Mouse (Mus musculus): ENCODE measurements around the gene Npr2.

The Npr2 gene

DNA sequence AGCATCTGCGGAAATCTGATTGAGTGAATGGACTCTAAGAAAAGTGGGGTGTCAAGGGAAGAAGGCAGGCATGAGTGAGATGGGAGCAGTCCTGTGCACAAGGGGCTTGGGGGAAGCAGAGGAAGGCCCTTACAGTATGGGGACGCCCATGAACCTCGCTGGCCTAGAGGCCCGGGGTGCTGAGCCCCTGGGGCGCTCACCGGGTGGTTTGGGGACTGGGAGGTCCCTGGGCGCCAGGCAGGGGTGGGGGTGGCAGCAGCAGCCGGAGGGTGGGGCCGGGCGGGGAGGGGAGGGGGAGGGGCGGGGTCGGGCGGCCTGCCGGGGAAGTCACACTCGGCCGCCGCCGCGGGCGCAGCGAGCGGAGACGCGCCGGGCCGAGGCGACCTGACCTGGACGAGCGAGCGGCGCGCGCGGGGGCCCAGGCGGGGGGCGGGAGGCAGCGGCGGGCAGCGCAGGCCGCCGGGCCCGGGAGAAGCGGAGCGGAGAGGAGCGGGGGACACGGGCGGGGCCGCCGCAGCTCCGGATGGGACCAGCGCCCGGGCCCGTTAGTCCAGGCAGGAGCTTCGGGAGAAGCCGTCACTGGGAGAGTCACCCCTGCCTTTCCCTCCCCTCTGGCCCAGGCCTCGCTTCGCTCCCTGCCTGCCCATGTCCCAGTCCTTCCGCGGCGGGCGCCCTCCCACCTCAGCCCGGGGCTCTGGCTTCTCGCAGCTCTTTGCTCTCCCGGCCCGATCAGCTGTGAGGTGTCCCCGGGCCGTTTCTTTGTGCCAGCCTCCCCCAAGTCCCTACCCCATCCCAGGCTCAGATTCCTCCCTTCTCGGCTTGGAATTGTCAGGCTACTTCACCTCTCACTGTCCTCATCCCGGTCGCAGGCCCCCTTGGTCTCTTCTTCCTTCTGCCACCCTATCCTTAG, at the start of gene Npr2:
Gene Npr2, plus strand, starts transcription at position 890 of the 910 bp plus-strand sequence.
- TF ChIP-seq NANOG (IDR thresholded peaks at IDR 0.05; ENCODE audit: borderline replicate concordance, low read length) (no peak), POU5F1 (IDR thresholded peaks at IDR 0.05; ENCODE audit: borderline replicate concordance, low read length) (no peak), CTCF (conservative IDR thresholded peaks at IDR 0.05; ENCODE audit: low read length) (no peak)
- peak within 1 kb of the TSS; percentile 81 for H3K4me3 ChIP-seq (replicated peaks; ENCODE audit: low read length)
- 0 out of 2 replicates have a peak, but pooled peaks cover under 1% of the 10 kb centered on the region for H3K9me3 ChIP-seq (ENCODE audit: low read length)
- H3K4me1 ChIP-seq (replicated peaks; ENCODE audit: low read depth, low read length): peaks cover 36% of the 10 kb centered on the region
- peaks cover 58% of the 10 kb centered on the region for H3K27me3 ChIP-seq (ENCODE audit: insufficient read depth, low read length)
- H3K36me3 ChIP-seq (ENCODE audit: insufficient read depth, low read length): no peaks in the 10 kb centered on the region

DNA sequence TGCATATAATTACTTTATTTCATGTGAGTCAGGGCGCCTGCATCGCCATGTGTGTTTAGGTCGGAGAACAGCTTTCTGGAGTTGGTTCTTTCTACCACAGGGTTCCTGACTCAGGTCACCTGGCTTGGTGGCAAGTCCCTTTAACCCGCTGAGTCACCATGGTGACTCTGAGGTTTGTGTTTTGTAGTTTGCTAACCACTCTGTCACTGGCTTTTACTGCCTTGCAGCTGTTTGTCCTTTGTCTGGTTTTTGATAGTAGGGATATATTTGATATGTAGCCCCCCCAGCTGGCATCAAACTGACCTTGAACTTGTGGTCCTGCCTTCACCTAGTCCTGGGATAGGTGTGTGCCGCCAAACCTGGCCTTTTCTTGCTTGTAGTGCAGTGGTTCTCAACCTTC, 49.5 kb upstream of the Npr2 start:
- no peaks in the 10 kb centered on the region for H3K27me3 ChIP-seq (ENCODE audit: insufficient read depth, low read length)
- TF ChIP-seq POU5F1 (IDR thresholded peaks at IDR 0.05; ENCODE audit: borderline replicate concordance, low read length) (no peak), NANOG (IDR thresholded peaks at IDR 0.05; ENCODE audit: borderline replicate concordance, low read length) (no peak), CTCF (conservative IDR thresholded peaks at IDR 0.05; ENCODE audit: low read length) (no peak)
- H3K9me3 ChIP-seq (ENCODE audit: low read length): no peaks in the 10 kb centered on the region
- H3K4me3 ChIP-seq (replicated peaks; ENCODE audit: low read length): no peak overlapping the region
- H3K36me3 ChIP-seq (ENCODE audit: insufficient read depth, low read length): peaks cover 50% of the 10 kb centered on the region
- peaks cover 68% of the 10 kb centered on the region for H3K4me1 ChIP-seq (replicated peaks; ENCODE audit: low read depth, low read length)

DNA sequence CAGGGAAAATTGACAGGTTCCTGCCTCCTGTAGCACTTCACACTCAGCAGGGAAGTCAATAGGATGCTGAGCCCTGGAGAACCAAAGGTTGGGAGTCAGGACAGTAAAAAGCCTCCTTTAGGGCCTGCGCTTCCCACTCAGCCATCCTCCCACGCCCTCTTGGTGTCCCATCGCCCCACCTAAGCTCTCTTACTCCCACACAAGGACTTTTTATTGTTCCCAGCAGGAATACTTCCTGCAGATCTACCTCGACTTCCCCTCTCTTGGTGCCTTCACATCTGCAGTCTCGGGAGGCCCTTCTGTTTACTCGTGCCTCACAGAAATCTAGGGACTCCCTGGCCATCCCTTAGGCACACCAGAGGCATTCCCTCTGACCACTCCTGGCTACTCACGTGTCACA, 48.3 kb upstream of the Npr2 start:
- no peak for TF ChIP-seq NANOG (IDR thresholded peaks at IDR 0.05; ENCODE audit: borderline replicate concordance, low read length)
- TF ChIP-seq POU5F1 (IDR thresholded peaks at IDR 0.05; ENCODE audit: borderline replicate concordance, low read length): no peak
- TF ChIP-seq CTCF (conservative IDR thresholded peaks at IDR 0.05; ENCODE audit: low read length): no peak
- Histone ChIP-seq H3K4me3 (replicated peaks; ENCODE audit: low read length) (no peak overlapping the region), H3K27me3 (ENCODE audit: insufficient read depth, low read length) (no peaks in the 10 kb centered on the region), H3K4me1 (replicated peaks; ENCODE audit: low read depth, low read length) (peaks cover 59% of the 10 kb centered on the region), H3K36me3 (ENCODE audit: insufficient read depth, low read length) (peaks cover 50% of the 10 kb centered on the region), H3K9me3 (ENCODE audit: low read length) (no peaks in the 10 kb centered on the region)

DNA sequence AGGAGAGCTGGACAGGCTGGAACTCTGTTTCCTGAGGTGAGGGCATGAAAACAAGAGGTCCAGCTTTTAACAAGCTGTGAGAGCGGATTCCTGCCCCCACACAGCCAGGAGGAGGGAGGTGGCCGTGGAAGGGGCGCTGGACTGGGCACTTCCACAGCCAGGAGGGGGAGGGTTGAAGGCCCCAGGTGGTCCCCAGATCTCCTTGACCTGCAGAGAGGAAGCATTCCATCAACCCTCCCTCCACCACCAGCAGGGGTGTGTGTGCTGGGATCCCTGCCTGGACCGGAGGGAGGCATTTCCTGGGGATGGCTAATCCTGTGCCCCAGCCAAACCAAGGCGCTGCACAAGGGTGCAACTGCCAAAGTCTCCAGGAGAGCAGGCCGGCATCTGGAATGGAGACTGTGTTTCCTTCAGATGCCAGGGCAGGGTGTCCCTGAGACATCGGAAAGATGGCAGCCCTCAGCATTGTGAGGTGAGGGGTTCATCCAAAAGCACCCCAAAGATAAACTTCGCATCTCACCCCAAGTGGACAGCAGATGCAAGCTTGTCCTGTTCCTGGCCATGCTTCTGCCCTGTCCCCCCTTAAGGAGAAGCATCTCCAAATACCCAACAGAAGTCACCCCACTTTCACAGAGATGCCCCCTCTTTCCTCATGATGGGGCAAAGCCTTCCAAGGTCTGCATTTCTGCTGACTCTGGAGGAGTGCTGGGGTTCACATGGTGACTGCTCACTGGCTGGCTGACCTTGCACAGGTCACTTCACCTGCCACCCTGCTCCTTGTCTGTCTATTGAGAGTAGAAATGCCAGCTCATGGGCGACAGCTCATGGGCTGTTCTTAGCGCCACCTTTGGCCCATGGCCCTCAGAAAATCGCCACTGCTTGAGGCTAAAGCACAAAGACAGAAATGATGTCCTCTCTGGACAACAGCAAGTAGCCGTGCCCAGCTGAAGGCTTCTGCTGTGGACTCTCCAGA, 47.0 kb upstream of the Npr2 start, which contains the start of gene Msmp:
Gene Msmp, minus strand, starts transcription at position 51 of the 973 bp plus-strand sequence.
- no peaks in the 10 kb centered on the region for H3K27me3 ChIP-seq (ENCODE audit: insufficient read depth, low read length)
- H3K9me3 ChIP-seq (ENCODE audit: low read length): no peaks in the 10 kb centered on the region
- H3K4me3 ChIP-seq (replicated peaks; ENCODE audit: low read length): no peak within 1 kb of the TSS; the same call in 1 of the 2 replicates
- H3K36me3 ChIP-seq (ENCODE audit: insufficient read depth, low read length): peaks cover 50% of the 10 kb centered on the region
- TF ChIP-seq POU5F1 (IDR thresholded peaks at IDR 0.05; ENCODE audit: borderline replicate concordance, low read length) (no peak), CTCF (conservative IDR thresholded peaks at IDR 0.05; ENCODE audit: low read length) (no peak), NANOG (IDR thresholded peaks at IDR 0.05; ENCODE audit: borderline replicate concordance, low read length) (no peak)
- H3K4me1 ChIP-seq (replicated peaks; ENCODE audit: low read depth, low read length): peaks cover 52% of the 10 kb centered on the region

DNA sequence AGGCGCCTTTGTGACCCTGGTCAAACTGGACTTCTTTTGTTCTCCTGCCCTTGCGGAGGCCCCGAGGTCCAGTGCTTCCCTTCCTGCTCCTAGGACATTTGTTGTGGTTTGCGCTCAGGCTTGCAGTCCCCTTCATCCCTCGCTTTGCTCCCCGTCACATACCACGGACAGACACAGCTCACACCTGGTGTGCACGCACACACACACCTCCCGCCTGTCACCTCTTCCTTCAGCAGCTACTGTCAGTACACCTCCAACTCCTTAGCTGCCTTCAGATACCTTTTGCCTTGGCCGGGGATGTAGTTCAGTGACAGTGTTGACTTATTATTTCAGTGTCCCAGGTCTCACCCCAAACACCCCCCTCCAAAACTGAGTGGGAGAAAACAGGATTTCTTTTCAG, 46.1 kb upstream of the Npr2 start:
- Histone ChIP-seq H3K9me3 (ENCODE audit: low read length) (no peaks in the 10 kb centered on the region), H3K27me3 (ENCODE audit: insufficient read depth, low read length) (no peaks in the 10 kb centered on the region), H3K4me3 (replicated peaks; ENCODE audit: low read length) (no peak overlapping the region), H3K36me3 (ENCODE audit: insufficient read depth, low read length) (peaks cover 43% of the 10 kb centered on the region), H3K4me1 (replicated peaks; ENCODE audit: low read depth, low read length) (peaks cover 50% of the 10 kb centered on the region)
- no peak for TF ChIP-seq POU5F1 (IDR thresholded peaks at IDR 0.05; ENCODE audit: borderline replicate concordance, low read length)
- TF ChIP-seq NANOG (IDR thresholded peaks at IDR 0.05; ENCODE audit: borderline replicate concordance, low read length): no peak
- TF ChIP-seq CTCF (conservative IDR thresholded peaks at IDR 0.05; ENCODE audit: low read length): no peak

DNA sequence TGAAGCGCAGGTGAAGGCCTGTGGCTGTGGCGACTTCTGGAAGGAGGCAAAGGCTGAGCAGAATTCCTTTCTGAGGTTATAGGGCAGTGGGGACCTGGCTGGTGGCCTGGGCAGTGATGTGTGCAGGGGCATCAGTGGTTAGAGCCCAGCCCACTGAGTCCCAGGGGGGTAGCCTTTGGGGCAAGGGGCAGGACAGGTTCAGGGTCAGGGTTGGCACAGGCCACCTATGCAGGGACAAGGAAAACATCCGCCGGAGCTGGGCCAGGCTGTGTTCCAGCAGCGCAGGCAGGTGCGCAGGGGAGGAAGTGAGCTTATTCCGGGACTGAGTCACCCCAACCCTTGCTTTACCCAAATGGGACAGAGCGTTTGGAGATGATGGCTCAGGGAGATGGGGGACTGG, 45.3 kb upstream of the Npr2 start:
- H3K9me3 ChIP-seq (ENCODE audit: low read length): no peaks in the 10 kb centered on the region

DNA sequence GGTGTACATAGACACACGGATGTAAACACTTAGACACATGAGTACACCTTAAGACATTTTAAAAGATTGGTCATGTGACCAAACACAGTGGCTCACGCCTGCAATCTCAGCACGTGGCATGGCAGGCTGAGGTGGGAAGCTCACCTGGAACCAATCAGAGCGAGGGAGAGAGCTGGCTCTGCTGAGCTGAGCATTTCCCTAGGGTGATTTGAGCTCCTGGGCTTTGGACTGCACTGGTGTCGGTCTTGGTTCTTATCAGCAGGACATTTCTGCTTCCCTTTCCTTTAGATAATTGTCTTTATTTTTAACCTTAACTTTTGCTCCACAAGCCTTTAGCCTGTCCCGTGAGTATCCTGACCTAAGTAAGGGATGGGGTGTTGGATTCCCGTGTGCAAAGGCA, 44.1 kb upstream of the Npr2 start:
- peaks cover 44% of the 10 kb centered on the region for H3K4me1 ChIP-seq (replicated peaks; ENCODE audit: low read depth, low read length)
- TF ChIP-seq NANOG (IDR thresholded peaks at IDR 0.05; ENCODE audit: borderline replicate concordance, low read length): no peak
- TF ChIP-seq CTCF (conservative IDR thresholded peaks at IDR 0.05; ENCODE audit: low read length): no peak
- no peak for TF ChIP-seq POU5F1 (IDR thresholded peaks at IDR 0.05; ENCODE audit: borderline replicate concordance, low read length)
- H3K36me3 ChIP-seq (ENCODE audit: insufficient read depth, low read length): peaks cover 23% of the 10 kb centered on the region
- H3K9me3 ChIP-seq (ENCODE audit: low read length): no peaks in the 10 kb centered on the region
- H3K27me3 ChIP-seq (ENCODE audit: insufficient read depth, low read length): no peaks in the 10 kb centered on the region
- H3K4me3 ChIP-seq (replicated peaks; ENCODE audit: low read length): no peak overlapping the region

More for the DNA sequence above, 45.3 kb upstream of the Npr2 start:
- TF ChIP-seq POU5F1 (IDR thresholded peaks at IDR 0.05; ENCODE audit: borderline replicate concordance, low read length): no peak
- no peak for TF ChIP-seq NANOG (IDR thresholded peaks at IDR 0.05; ENCODE audit: borderline replicate concordance, low read length)
- no peak for TF ChIP-seq CTCF (conservative IDR thresholded peaks at IDR 0.05; ENCODE audit: low read length)
- H3K4me3 ChIP-seq (replicated peaks; ENCODE audit: low read length): no peak overlapping the region
- H3K27me3 ChIP-seq (ENCODE audit: insufficient read depth, low read length): no peaks in the 10 kb centered on the region
- peaks cover 50% of the 10 kb centered on the region for H3K4me1 ChIP-seq (replicated peaks; ENCODE audit: low read depth, low read length)
- peaks cover 36% of the 10 kb centered on the region for H3K36me3 ChIP-seq (ENCODE audit: insufficient read depth, low read length)

DNA sequence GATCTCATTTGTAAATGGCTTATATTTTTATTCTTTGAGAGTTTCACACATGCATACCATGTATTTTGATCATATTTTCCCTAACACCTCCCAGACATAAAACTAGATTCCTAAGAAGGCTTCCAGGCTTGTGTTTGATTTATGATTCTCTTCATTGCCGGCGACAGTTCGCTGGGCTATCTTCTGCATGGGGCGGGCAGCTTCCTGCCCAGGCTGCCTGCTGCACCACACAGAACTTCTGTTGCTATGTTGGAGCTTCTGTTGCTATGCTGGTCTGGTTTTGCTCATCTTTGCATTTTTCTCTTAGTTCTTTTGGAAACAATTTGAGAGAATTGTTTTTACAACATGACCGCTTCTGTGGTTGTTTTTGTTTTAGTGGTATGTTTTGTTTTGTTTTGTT, 40.2 kb upstream of the Npr2 start:
- H3K9me3 ChIP-seq (ENCODE audit: low read length): no peaks in the 10 kb centered on the region
- no peak for TF ChIP-seq NANOG (IDR thresholded peaks at IDR 0.05; ENCODE audit: borderline replicate concordance, low read length)
- no peak for TF ChIP-seq POU5F1 (IDR thresholded peaks at IDR 0.05; ENCODE audit: borderline replicate concordance, low read length)
- TF ChIP-seq CTCF (conservative IDR thresholded peaks at IDR 0.05; ENCODE audit: low read length): no peak
- H3K36me3 ChIP-seq (ENCODE audit: insufficient read depth, low read length): no peaks in the 10 kb centered on the region
- H3K27me3 ChIP-seq (ENCODE audit: insufficient read depth, low read length): peaks cover 2% of the 10 kb centered on the region; the same call in 1 of the 2 replicates
- peaks cover 6% of the 10 kb centered on the region for H3K4me1 ChIP-seq (replicated peaks; ENCODE audit: low read depth, low read length)
- H3K4me3 ChIP-seq (replicated peaks; ENCODE audit: low read length): no peak overlapping the region

Data from E14TG2a.4 (cell line).